Mouse (Mus musculus): ENCODE results near the gene Atp2b4. TPM values are rescaled to one million over a fixed set of nuclear protein-coding genes. Genes with fewer than 3 reads are reported as not detected.

Atp2b4 gene
- polyA plus RNA-seq, 1 experiment from 2014 or later: 10.3 TPM

- Histone ChIP-seq H3K36me3 (ENCODE audit: control insufficient read depth, insufficient read depth) (no peaks in the 10 kb centered on the region; the same call in 1 of the 2 replicates), H3K4me3 (ENCODE audit: low read length) (no peak overlapping the region), H3K9ac (ENCODE audit: low read length) (no peak overlapping the region), H3K27me3 (ENCODE audit: control insufficient read depth, insufficient read depth, low read length) (no peaks in the 10 kb centered on the region), H3K9me3 (replicated peaks; ENCODE audit: control insufficient read depth, low read length) (no peaks in the 10 kb centered on the region), H3K27ac (ENCODE audit: low read length) (no peak overlapping the region), H3K4me2 (ENCODE audit: low read depth, low read length) (no peak overlapping the region), H3K4me1 (ENCODE audit: control insufficient read depth, insufficient read depth, low read length) (peaks cover 4% of the 10 kb centered on the region; the same call in 1 of the 2 replicates)
- WGBS: 53% methylated on average over 5 of the region's 5 CpGs
- ATAC-seq (replicated peaks; ENCODE audit: extremely low read depth, insufficient read depth, low FRiP score): no peak
These were observed 12.0 kb downstream of the Atp2b4 start for GRCm38 (mm10) chr1:133788864-133789263.

GRCm38 (mm10) chr1:133787500-133788210 lies 13.2 kb downstream of the Atp2b4 start:
- Histone ChIP-seq H3K27ac (ENCODE audit: low read length) (no peak overlapping the region), H3K36me3 (ENCODE audit: control insufficient read depth, insufficient read depth) (no peaks in the 10 kb centered on the region; the same call in 1 of the 2 replicates), H3K4me1 (ENCODE audit: control insufficient read depth, insufficient read depth, low read length) (peaks cover 4% of the 10 kb centered on the region; the same call in 1 of the 2 replicates), H3K9me3 (replicated peaks; ENCODE audit: control insufficient read depth, low read length) (no peaks in the 10 kb centered on the region), H3K9ac (ENCODE audit: low read length) (no peak overlapping the region), H3K4me3 (ENCODE audit: low read length) (no peak overlapping the region), H3K4me2 (ENCODE audit: low read depth, low read length) (no peak overlapping the region), H3K27me3 (ENCODE audit: control insufficient read depth, insufficient read depth, low read length) (no peaks in the 10 kb centered on the region)
- 66% methylated on average over 10 of the region's 10 CpGs for WGBS
- no peak for ATAC-seq (replicated peaks; ENCODE audit: extremely low read depth, insufficient read depth, low FRiP score)

GRCm38 (mm10) chr1:133784621-133785020 lies 16.2 kb downstream of the Atp2b4 start:
- ATAC-seq (replicated peaks; ENCODE audit: extremely low read depth, insufficient read depth, low FRiP score): no peak
- 82% methylated on average over 3 of the region's 3 CpGs for WGBS
- no peaks in the 10 kb centered on the region for H3K36me3 ChIP-seq (ENCODE audit: control insufficient read depth, insufficient read depth)

GRCm38 (mm10) chr1:133781531-133781930 lies 19.3 kb downstream of the Atp2b4 start:
- peaks cover 2% of the 10 kb centered on the region; the same call in 1 of the 2 replicates for H3K4me1 ChIP-seq (ENCODE audit: control insufficient read depth, insufficient read depth, low read length)
- H3K9me3 ChIP-seq (replicated peaks; ENCODE audit: control insufficient read depth, low read length): no peaks in the 10 kb centered on the region
- H3K9ac ChIP-seq (ENCODE audit: low read length): no peak overlapping the region
- no peak overlapping the region for H3K4me3 ChIP-seq (ENCODE audit: low read length)
- no peaks in the 10 kb centered on the region for H3K27me3 ChIP-seq (ENCODE audit: control insufficient read depth, insufficient read depth, low read length)
- no peaks in the 10 kb centered on the region for H3K36me3 ChIP-seq (ENCODE audit: control insufficient read depth, insufficient read depth)
- no peak overlapping the region for H3K4me2 ChIP-seq (ENCODE audit: low read depth, low read length)
- no peak overlapping the region for H3K27ac ChIP-seq (ENCODE audit: low read length)
- no peak for ATAC-seq (replicated peaks; ENCODE audit: extremely low read depth, insufficient read depth, low FRiP score)
- 51% methylated on average over 3 of the region's 3 CpGs for WGBS

More at GRCm38 (mm10) chr1:133784621-133785020, 16.2 kb downstream of the Atp2b4 start:
- no peak overlapping the region for H3K27ac ChIP-seq (ENCODE audit: low read length)
- H3K27me3 ChIP-seq (ENCODE audit: control insufficient read depth, insufficient read depth, low read length): no peaks in the 10 kb centered on the region
- no peak overlapping the region for H3K9ac ChIP-seq (ENCODE audit: low read length)
- H3K4me3 ChIP-seq (ENCODE audit: low read length): no peak overlapping the region
- H3K4me2 ChIP-seq (ENCODE audit: low read depth, low read length): no peak overlapping the region
- H3K9me3 ChIP-seq (replicated peaks; ENCODE audit: control insufficient read depth, low read length): no peaks in the 10 kb centered on the region
- H3K4me1 ChIP-seq (ENCODE audit: control insufficient read depth, insufficient read depth, low read length): peaks cover 4% of the 10 kb centered on the region; the same call in 1 of the 2 replicates

GRCm38 (mm10) chr1:133779043-133779442 lies 21.8 kb downstream of the Atp2b4 start:
- H3K4me2 ChIP-seq (ENCODE audit: low read depth, low read length): no peak overlapping the region
- no peak overlapping the region for H3K4me3 ChIP-seq (ENCODE audit: low read length)
- H3K9ac ChIP-seq (ENCODE audit: low read length): no peak overlapping the region
- no peaks in the 10 kb centered on the region for H3K9me3 ChIP-seq (replicated peaks; ENCODE audit: control insufficient read depth, low read length)
- 82% methylated on average over 1 of the region's 1 CpGs for WGBS
- no peak overlapping the region for H3K27ac ChIP-seq (ENCODE audit: low read length)
- peaks cover 2% of the 10 kb centered on the region; the same call in 1 of the 2 replicates for H3K4me1 ChIP-seq (ENCODE audit: control insufficient read depth, insufficient read depth, low read length)
- no peaks in the 10 kb centered on the region for H3K36me3 ChIP-seq (ENCODE audit: control insufficient read depth, insufficient read depth)
- H3K27me3 ChIP-seq (ENCODE audit: control insufficient read depth, insufficient read depth, low read length): no peaks in the 10 kb centered on the region
- no peak for ATAC-seq (replicated peaks; ENCODE audit: extremely low read depth, insufficient read depth, low FRiP score)

- 68% methylated on average over 15 of the region's 15 CpGs for WGBS
- no peak for ATAC-seq (replicated peaks; ENCODE audit: extremely low read depth, insufficient read depth, low FRiP score)
These were observed 23.1 kb downstream of the Atp2b4 start for GRCm38 (mm10) chr1:133777651-133778231.

GRCm38 (mm10) chr1:133772553-133772952 lies 28.3 kb downstream of the Atp2b4 start:
- Histone ChIP-seq H3K27ac (ENCODE audit: low read length) (peak overlapping the region; percentile 20), H3K9ac (ENCODE audit: low read length) (no peak overlapping the region)
- peak; percentile 69 for ATAC-seq (replicated peaks; ENCODE audit: extremely low read depth, insufficient read depth, low FRiP score)

More at GRCm38 (mm10) chr1:133777651-133778231, 23.1 kb downstream of the Atp2b4 start:
- Histone ChIP-seq H3K27ac (ENCODE audit: low read length) (no peak overlapping the region), H3K9ac (ENCODE audit: low read length) (no peak overlapping the region), H3K4me1 (ENCODE audit: control insufficient read depth, insufficient read depth, low read length) (peaks cover 3% of the 10 kb centered on the region; the same call in 1 of the 2 replicates), H3K4me2 (ENCODE audit: low read depth, low read length) (no peak overlapping the region), H3K4me3 (ENCODE audit: low read length) (no peak overlapping the region), H3K27me3 (ENCODE audit: control insufficient read depth, insufficient read depth, low read length) (no peaks in the 10 kb centered on the region), H3K36me3 (ENCODE audit: control insufficient read depth, insufficient read depth) (no peaks in the 10 kb centered on the region), H3K9me3 (replicated peaks; ENCODE audit: control insufficient read depth, low read length) (no peaks in the 10 kb centered on the region)

GRCm38 (mm10) chr1:133771831-133772399 lies 28.9 kb downstream of the Atp2b4 start:
- H3K9me3 ChIP-seq (replicated peaks; ENCODE audit: control insufficient read depth, low read length): no peaks in the 10 kb centered on the region
- ATAC-seq (replicated peaks; ENCODE audit: extremely low read depth, insufficient read depth, low FRiP score): 0 out of 2 replicates have a peak, but pooled peaks have one; percentile 42
- H3K4me2 ChIP-seq (ENCODE audit: low read depth, low read length): no peak overlapping the region
- H3K27ac ChIP-seq (ENCODE audit: low read length): peak overlapping the region; percentile 20
- no peaks in the 10 kb centered on the region for H3K36me3 ChIP-seq (ENCODE audit: control insufficient read depth, insufficient read depth)
- 46% methylated on average over 10 of the region's 10 CpGs for WGBS
- no peak overlapping the region for H3K4me3 ChIP-seq (ENCODE audit: low read length)
- no peak overlapping the region for H3K9ac ChIP-seq (ENCODE audit: low read length)
- peaks cover 17% of the 10 kb centered on the region for H3K4me1 ChIP-seq (ENCODE audit: control insufficient read depth, insufficient read depth, low read length)
- H3K27me3 ChIP-seq (ENCODE audit: control insufficient read depth, insufficient read depth, low read length): no peaks in the 10 kb centered on the region

More at GRCm38 (mm10) chr1:133772553-133772952, 28.3 kb downstream of the Atp2b4 start:
- no peak overlapping the region for H3K4me2 ChIP-seq (ENCODE audit: low read depth, low read length)
- H3K4me1 ChIP-seq (ENCODE audit: control insufficient read depth, insufficient read depth, low read length): peaks cover 11% of the 10 kb centered on the region
- H3K36me3 ChIP-seq (ENCODE audit: control insufficient read depth, insufficient read depth): no peaks in the 10 kb centered on the region
- H3K9me3 ChIP-seq (replicated peaks; ENCODE audit: control insufficient read depth, low read length): no peaks in the 10 kb centered on the region
- no peak overlapping the region for H3K4me3 ChIP-seq (ENCODE audit: low read length)
- H3K27me3 ChIP-seq (ENCODE audit: control insufficient read depth, insufficient read depth, low read length): no peaks in the 10 kb centered on the region
- 42% methylated on average over 9 of the region's 9 CpGs for WGBS

- no peak overlapping the region for H3K4me2 ChIP-seq (ENCODE audit: low read depth, low read length)
- no peak for ATAC-seq (replicated peaks; ENCODE audit: extremely low read depth, insufficient read depth, low FRiP score)
- no peak overlapping the region for H3K4me3 ChIP-seq (ENCODE audit: low read length)
- no peak overlapping the region for H3K9ac ChIP-seq (ENCODE audit: low read length)
- no peaks in the 10 kb centered on the region for H3K9me3 ChIP-seq (replicated peaks; ENCODE audit: control insufficient read depth, low read length)
- no peak overlapping the region for H3K27ac ChIP-seq (ENCODE audit: low read length)
- no peaks in the 10 kb centered on the region for H3K36me3 ChIP-seq (ENCODE audit: control insufficient read depth, insufficient read depth)
- H3K27me3 ChIP-seq (ENCODE audit: control insufficient read depth, insufficient read depth, low read length): no peaks in the 10 kb centered on the region
- 82% methylated on average over 5 of the region's 5 CpGs for WGBS
- H3K4me1 ChIP-seq (ENCODE audit: control insufficient read depth, insufficient read depth, low read length): peaks cover 28% of the 10 kb centered on the region
These were observed 32.8 kb downstream of the Atp2b4 start for GRCm38 (mm10) chr1:133767994-133768393.

Measured in heart, embryonic 16.5 days (tissue).